In the genomic region with DNA sequence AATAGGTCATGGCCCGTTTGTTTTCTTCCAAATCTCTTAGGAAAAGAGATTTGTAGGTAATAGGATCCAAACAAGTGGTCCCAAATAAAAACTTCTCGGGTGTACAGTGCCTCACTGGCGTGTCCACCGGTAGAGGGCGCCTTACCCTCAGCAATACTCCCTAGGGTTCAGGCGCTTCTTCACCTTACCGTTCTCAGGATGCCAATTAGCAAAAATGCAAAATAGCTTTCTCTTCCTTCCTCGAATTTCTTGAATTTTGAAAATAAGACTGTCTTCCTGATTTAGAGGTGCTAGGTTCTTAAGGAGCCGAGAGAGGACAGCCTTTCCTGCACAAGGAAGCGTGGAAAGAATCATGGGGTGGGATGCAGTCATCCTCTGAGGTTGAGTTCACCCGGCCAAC, we compare ENCODE assay signal across 9 mouse cellular contexts.
DNase-seq lines count a peak whose midpoint lies in the region; ATAC-seq and TF ChIP-seq lines count a peak whose summit lies in the region.
"Had no signal": no experiment of that assay in that cellular context is flagged by ENCODE, and none has a peak within 500 bp of the region (broad histone marks: within the 10 kb centered on the region; RNA-seq: fewer than 3 reads in every experiment).

No protein-coding gene starts in this region.

- no peak overlapping the region for H3K4me3 ChIP-seq in liver, embryonic 12.5 days
- H3K4me3 ChIP-seq in gastrocnemius, adult 2 months, result no peak overlapping the region
- no peak overlapping the region for H3K4me3 ChIP-seq in limb, embryonic 12.5 days (replicated peaks)
- no peak overlapping the region for H3K4me3 ChIP-seq in neural tube, embryonic 14.5 days (ENCODE audit: low read depth, low read length)
- H3K4me3 ChIP-seq in thymus, adult 2 months (ENCODE audit: control insufficient read depth, insufficient read depth, low read length), result no peak overlapping the region
- H3K4me3 ChIP-seq: myocyte had no signal

- DNase-seq in liver, result peak; percentile 70
- peak; percentile 68 to 84 for DNase-seq in cerebellum, postnatal 25 days
- peak; percentile 68 for DNase-seq in gastrocnemius, adult 2 months
- peak; percentile 34 to 65 for DNase-seq in kidney, adult 8-10 months
- DNase-seq in thymus, adult 2 months, result peak; percentile 42

- no peak for ATAC-seq in liver, embryonic 12.5 days
- ATAC-seq in limb, embryonic 12.5 days (ENCODE audit: insufficient number of reproducible peaks, insufficient read depth, low FRiP score, low TSS enrichment, low read depth), result no peak
- peak; percentile 76; the same call in 1 of the 2 replicates for ATAC-seq in neural tube, embryonic 14.5 days (ENCODE audit: low read depth)

- peak; percentile 87 for TF ChIP-seq CTCF in gastrocnemius, adult 2 months (IDR thresholded peaks at IDR 0.05)
- no peak for TF ChIP-seq CTCF in thymus, adult 2 months (IDR thresholded peaks at IDR 0.05; ENCODE audit: borderline replicate concordance, control insufficient read depth, extremely low read depth, insufficient read depth, low read length, poor library complexity)

- H3K9me3 ChIP-seq in liver, embryonic 12.5 days (replicated peaks), result no peaks in the 10 kb centered on the region
- H3K9me3 ChIP-seq in limb, embryonic 12.5 days, result no peaks in the 10 kb centered on the region
- H3K9me3 ChIP-seq in neural tube, embryonic 14.5 days (ENCODE audit: control insufficient read depth, low read length), result no peaks in the 10 kb centered on the region

- intact Hi-C loops in gastrocnemius, adult 2 months (cut with DNase I), result loop anchor here (5.0 to 10.0 kb wide), 2 partner anchors 1038 to 1310 kb away; no protein-coding TSS in a partner anchor

- H3K27ac ChIP-seq in liver, embryonic 12.5 days, result no peak overlapping the region
- no peak overlapping the region for H3K27ac ChIP-seq in gastrocnemius, adult 2 months
- H3K27ac ChIP-seq in limb, embryonic 12.5 days, result no peak overlapping the region
- H3K27ac ChIP-seq in neural tube, embryonic 14.5 days (ENCODE audit: low read depth, low read length), result no peak overlapping the region
- no peak overlapping the region for H3K27ac ChIP-seq in thymus, adult 2 months (ENCODE audit: control insufficient read depth, insufficient read depth, low read length)

- H3K4me1 ChIP-seq in liver, embryonic 12.5 days, result no peaks in the 10 kb centered on the region
- H3K4me1 ChIP-seq in limb, embryonic 12.5 days (replicated peaks), result peaks cover 14% of the 10 kb centered on the region; the same call in 1 of the 2 replicates
- no peaks in the 10 kb centered on the region for H3K4me1 ChIP-seq in neural tube, embryonic 14.5 days (ENCODE audit: control insufficient read depth, insufficient read depth, low read length)
- no peaks in the 10 kb centered on the region for H3K4me1 ChIP-seq in thymus, adult 2 months (replicated peaks; ENCODE audit: control insufficient read depth, insufficient read depth, low read length)

- no peaks in the 10 kb centered on the region for H3K36me3 ChIP-seq in liver, embryonic 12.5 days
- no peaks in the 10 kb centered on the region for H3K36me3 ChIP-seq in limb, embryonic 12.5 days
- no peaks in the 10 kb centered on the region for H3K36me3 ChIP-seq in neural tube, embryonic 14.5 days (ENCODE audit: control insufficient read depth, insufficient read depth, low read length)
- no peaks in the 10 kb centered on the region for H3K36me3 ChIP-seq in thymus, adult 2 months (ENCODE audit: control insufficient read depth, insufficient read depth, low read length)

- no peak overlapping the region for H3K4me2 ChIP-seq in liver, embryonic 12.5 days
- H3K4me2 ChIP-seq in limb, embryonic 12.5 days, result peak overlapping the region; percentile 13; the same call in 1 of the 2 replicates
- no peak overlapping the region for H3K4me2 ChIP-seq in neural tube, embryonic 14.5 days (ENCODE audit: low read depth, low read length)

- no peak overlapping the region for H3K9ac ChIP-seq in liver, embryonic 12.5 days
- no peak overlapping the region for H3K9ac ChIP-seq in limb, embryonic 12.5 days (replicated peaks)
- H3K9ac ChIP-seq in neural tube, embryonic 14.5 days (replicated peaks; ENCODE audit: low read depth, low read length), result no peak overlapping the region

- no peak for TF ChIP-seq POLR2A in thymus, adult 2 months (IDR thresholded peaks at IDR 0.05; ENCODE audit: control insufficient read depth, extremely low read depth, insufficient read depth, low read length, poor library complexity)

- no peaks in the 10 kb centered on the region; the same call in 1 of the 2 replicates for H3K27me3 ChIP-seq in liver, embryonic 12.5 days (replicated peaks)
- peaks cover 27% of the 10 kb centered on the region for H3K27me3 ChIP-seq in limb, embryonic 12.5 days
- H3K27me3 ChIP-seq in neural tube, embryonic 14.5 days (ENCODE audit: control insufficient read depth, insufficient read depth, low read length), result no peaks in the 10 kb centered on the region
- no peaks in the 10 kb centered on the region for H3K27me3 ChIP-seq in thymus, adult 2 months (ENCODE audit: control insufficient read depth, insufficient read depth, low read length)

- 15% methylated on average over 11 of the region's 11 CpGs for WGBS in liver, embryonic 12.5 days (ENCODE audit: insufficient replicate concordance)
- 13% methylated on average over 11 of the region's 11 CpGs for WGBS in limb, embryonic 12.5 days
- 13% methylated on average over 11 of the region's 11 CpGs for WGBS in neural tube, embryonic 14.5 days
- WGBS in thymus, adult 2 months, result 17% methylated on average over 11 of the region's 11 CpGs
